Mouse (Mus musculus) neural tube, embryonic 12.5 days (tissue): ENCODE measurements around the gene Tardbp. TPM values are rescaled to one million over a fixed set of nuclear protein-coding genes. Genes with fewer than 3 reads are reported as not detected.
A peak's percentile ranks its signal among the peaks of the same experiment; 100 is the strongest.

ENCODE experiments used
- ATAC-seq: fragments of 200-750 bp; cut with Nextera tagmentation; 2 replicates; pipeline ENCODE4 v1.8.0; 2017; ENCODE audit warnings: low read depth, mild to moderate bottlenecking, moderate TSS enrichment, moderate library complexity; ENCODE audit not compliant: low FRiP score
- H3K27ac ChIP-seq: fragments of 300-500 bp; sonication (generic); 2 replicates; pipeline ENCODE4 v1.5.1; 2016
- H3K27me3 ChIP-seq: fragments of 300-500 bp; sonication (generic); replicated peaks from 2 replicates; pipeline ENCODE4 v1.6.1; 2016; ENCODE audit warnings: mild to moderate bottlenecking
- H3K36me3 ChIP-seq: fragments of 300-500 bp; sonication (generic); 2 replicates; pipeline ENCODE4 v1.6.1; 2016; ENCODE audit warnings: mild to moderate bottlenecking
- H3K4me1 ChIP-seq: fragments of 300-500 bp; sonication (generic); 2 replicates; pipeline ENCODE4 v1.6.1; 2016
- H3K4me2 ChIP-seq: fragments of 300-500 bp; sonication (generic); replicated peaks from 2 replicates; pipeline ENCODE4 v1.6.1; 2016; ENCODE audit warnings: mild to moderate bottlenecking
- H3K4me3 ChIP-seq: fragments of 300-500 bp; sonication (generic); 2 replicates; pipeline ENCODE4 v1.5.1; 2016
- H3K9ac ChIP-seq: fragments of 300-500 bp; sonication (generic); 2 replicates; pipeline ENCODE4 v1.6.1; 2016; ENCODE audit warnings: mild to moderate bottlenecking
- H3K9me3 ChIP-seq: fragments of 300-500 bp; sonication (generic); 2 replicates; pipeline ENCODE4 v1.6.1; 2016; ENCODE audit warnings: mild to moderate bottlenecking
- WGBS: fragments of 180-500 bp; shearing (Covaris S2); methylation state at CpG from one replicate; pipeline ENCODE4 v1.1.7; 2016; 5-methylcytosine and 5-hydroxymethylcytosine counted together
- polyA plus RNA-seq: library from polyadenylated mRNA; unstranded; fragments of >200 nt; fragmentation: Nextera tagmentation; extraction: Ambion mirVana; gene quantifications from 2 replicates; pipeline ENCODE4 v1.2.1, GENCODE M21; 2016

Gene Tardbp
- polyA plus RNA-seq, 1 experiment from 2014 or later: 323 TPM

- WGBS: 86% methylated on average over 3 of the region's 3 CpGs
- Histone ChIP-seq H3K4me3 (no peak overlapping the region), H3K27me3 (no peaks in the 10 kb centered on the region), H3K27ac (no peak overlapping the region), H3K4me2 (no peak overlapping the region), H3K4me1 (no peaks in the 10 kb centered on the region), H3K36me3 (no peaks in the 10 kb centered on the region), H3K9me3 (no peaks in the 10 kb centered on the region), H3K9ac (no peak overlapping the region)
- ATAC-seq: no peak
These were observed 5.3 kb upstream of the Tardbp start for GRCm38 (mm10) chr4:148632013-148632692.

- H3K27me3 ChIP-seq: no peaks in the 10 kb centered on the region
- no peaks in the 10 kb centered on the region for H3K9me3 ChIP-seq
- H3K27ac ChIP-seq: no peak overlapping the region
- ATAC-seq: peak; percentile 23
- peaks cover 12% of the 10 kb centered on the region for H3K4me1 ChIP-seq
- H3K4me3 ChIP-seq: no peak overlapping the region
- WGBS: 61% methylated on average over 3 of the region's 3 CpGs
- peak overlapping the region; percentile 82 for H3K4me2 ChIP-seq
- peaks cover 28% of the 10 kb centered on the region for H3K36me3 ChIP-seq
- no peak overlapping the region for H3K9ac ChIP-seq
These were observed 427 bp upstream of the Tardbp start for GRCm38 (mm10) chr4:148627246-148627645.

GRCm38 (mm10) chr4:148625756-148626622, 830 bp downstream of the Tardbp start:
- no peaks in the 10 kb centered on the region for H3K9me3 ChIP-seq
- peaks cover 40% of the 10 kb centered on the region for H3K36me3 ChIP-seq
- H3K27me3 ChIP-seq: no peaks in the 10 kb centered on the region
- peak; percentile 75 for ATAC-seq
- 1% methylated on average over 56 of the region's 57 CpGs for WGBS
- H3K27ac ChIP-seq: peak overlapping the region; percentile 91
- peak overlapping the region; percentile 100 for H3K9ac ChIP-seq
- peak overlapping the region; percentile 99 for H3K4me3 ChIP-seq
- H3K4me1 ChIP-seq: peaks cover 12% of the 10 kb centered on the region
- H3K4me2 ChIP-seq: peak overlapping the region; percentile 82

- Histone ChIP-seq H3K9ac (no peak overlapping the region), H3K9me3 (no peaks in the 10 kb centered on the region), H3K27me3 (no peaks in the 10 kb centered on the region), H3K4me1 (peaks cover 12% of the 10 kb centered on the region), H3K27ac (no peak overlapping the region), H3K4me3 (no peak overlapping the region), H3K4me2 (peak overlapping the region; percentile 82), H3K36me3 (peaks cover 48% of the 10 kb centered on the region)
- ATAC-seq: no peak
- WGBS: 87% methylated on average over 10 of the region's 10 CpGs
These were observed 1.8 kb downstream of the Tardbp start for GRCm38 (mm10) chr4:148625010-148625409.

GRCm38 (mm10) chr4:148623609-148624008, 3.2 kb downstream of the Tardbp start:
- H3K9me3 ChIP-seq: no peaks in the 10 kb centered on the region
- H3K4me2 ChIP-seq: 0 out of 2 replicates have a peak overlapping the region, but pooled peaks have one; percentile 10
- no peak overlapping the region for H3K27ac ChIP-seq
- peaks cover 62% of the 10 kb centered on the region for H3K36me3 ChIP-seq
- H3K4me3 ChIP-seq: no peak overlapping the region
- peaks cover 12% of the 10 kb centered on the region for H3K4me1 ChIP-seq
- ATAC-seq: no peak
- H3K9ac ChIP-seq: no peak overlapping the region
- 92% methylated on average over 4 of the region's 4 CpGs for WGBS
- no peaks in the 10 kb centered on the region for H3K27me3 ChIP-seq

GRCm38 (mm10) chr4:148622485-148622884, 4.3 kb downstream of the Tardbp start:
- no peaks in the 10 kb centered on the region for H3K27me3 ChIP-seq
- no peak overlapping the region for H3K9ac ChIP-seq
- no peak overlapping the region for H3K4me3 ChIP-seq
- H3K4me2 ChIP-seq: no peak overlapping the region
- no peak for ATAC-seq
- 95% methylated on average over 4 of the region's 4 CpGs for WGBS
- peaks cover 69% of the 10 kb centered on the region for H3K36me3 ChIP-seq
- H3K27ac ChIP-seq: no peak overlapping the region
- H3K4me1 ChIP-seq: peaks cover 12% of the 10 kb centered on the region
- H3K9me3 ChIP-seq: no peaks in the 10 kb centered on the region

GRCm38 (mm10) chr4:148620718-148621117, 6.1 kb downstream of the Tardbp start:
- Histone ChIP-seq H3K36me3 (peaks cover 81% of the 10 kb centered on the region), H3K4me1 (peaks cover 12% of the 10 kb centered on the region), H3K9ac (no peak overlapping the region), H3K4me3 (no peak overlapping the region), H3K4me2 (no peak overlapping the region), H3K27ac (no peak overlapping the region), H3K27me3 (no peaks in the 10 kb centered on the region), H3K9me3 (no peaks in the 10 kb centered on the region)
- 100% methylated on average over 1 of the region's 1 CpGs for WGBS
- no peak for ATAC-seq

GRCm38 (mm10) chr4:148619805-148620204, 7.0 kb downstream of the Tardbp start:
- H3K36me3 ChIP-seq: peaks cover 86% of the 10 kb centered on the region
- no peak overlapping the region for H3K27ac ChIP-seq
- no peak overlapping the region for H3K9ac ChIP-seq
- no peaks in the 10 kb centered on the region for H3K27me3 ChIP-seq
- no peak for ATAC-seq
- H3K4me1 ChIP-seq: peaks cover 8% of the 10 kb centered on the region
- no peak overlapping the region for H3K4me3 ChIP-seq
- no peak overlapping the region for H3K4me2 ChIP-seq
- 92% methylated on average over 1 of the region's 1 CpGs for WGBS
- H3K9me3 ChIP-seq: no peaks in the 10 kb centered on the region

- H3K4me3 ChIP-seq: no peak overlapping the region
- H3K36me3 ChIP-seq: peaks cover 55% of the 10 kb centered on the region
- no peak overlapping the region for H3K27ac ChIP-seq
- WGBS: 54% methylated on average over 9 of the region's 9 CpGs
- H3K4me1 ChIP-seq: peaks cover 6% of the 10 kb centered on the region; the same call in 1 of the 2 replicates
- H3K9ac ChIP-seq: no peak overlapping the region
- no peak overlapping the region for H3K4me2 ChIP-seq
- H3K27me3 ChIP-seq: no peaks in the 10 kb centered on the region
- ATAC-seq: no peak
- no peaks in the 10 kb centered on the region for H3K9me3 ChIP-seq
These were observed 13.1 kb downstream of the Tardbp start for GRCm38 (mm10) chr4:148613738-148614137.

GRCm38 (mm10) chr4:148612557-148612956, 14.3 kb downstream of the Tardbp start:
- no peak overlapping the region for H3K27ac ChIP-seq
- peaks cover 47% of the 10 kb centered on the region for H3K36me3 ChIP-seq

GRCm38 (mm10) chr4:148610631-148611364, 16.0 kb downstream of the Tardbp start:
- WGBS: 73% methylated on average over 5 of the region's 5 CpGs
- Histone ChIP-seq H3K9me3 (no peaks in the 10 kb centered on the region), H3K27me3 (no peaks in the 10 kb centered on the region), H3K4me3 (no peak overlapping the region), H3K27ac (no peak overlapping the region), H3K36me3 (peaks cover 39% of the 10 kb centered on the region), H3K4me1 (peaks cover 6% of the 10 kb centered on the region; the same call in 1 of the 2 replicates), H3K9ac (no peak overlapping the region), H3K4me2 (no peak overlapping the region)
- no peak for ATAC-seq

More at GRCm38 (mm10) chr4:148612557-148612956, 14.3 kb downstream of the Tardbp start:
- Histone ChIP-seq H3K27me3 (no peaks in the 10 kb centered on the region), H3K4me2 (no peak overlapping the region), H3K4me3 (no peak overlapping the region), H3K4me1 (peaks cover 6% of the 10 kb centered on the region; the same call in 1 of the 2 replicates), H3K9me3 (no peaks in the 10 kb centered on the region), H3K9ac (no peak overlapping the region)
- WGBS: 37% methylated on average over 4 of the region's 4 CpGs
- ATAC-seq: no peak

- no peak overlapping the region for H3K27ac ChIP-seq
- peaks cover 29% of the 10 kb centered on the region for H3K36me3 ChIP-seq
- no peak overlapping the region for H3K4me2 ChIP-seq
- no peaks in the 10 kb centered on the region for H3K27me3 ChIP-seq
- no peak for ATAC-seq
- H3K4me3 ChIP-seq: no peak overlapping the region
- H3K9me3 ChIP-seq: no peaks in the 10 kb centered on the region
- no peak overlapping the region for H3K9ac ChIP-seq
- 90% methylated on average over 5 of the region's 5 CpGs for WGBS
- H3K4me1 ChIP-seq: peaks cover 6% of the 10 kb centered on the region; the same call in 1 of the 2 replicates
These were observed 17.0 kb downstream of the Tardbp start for GRCm38 (mm10) chr4:148609805-148610204.
